In genomic region chr1:194925753-194926350, GRCm38 (mm10) we compare ENCODE assay signal across 21 mouse cellular contexts. TPM values are rescaled to one million over a fixed set of nuclear protein-coding genes. Genes with fewer than 3 reads are reported as not detected.
DNase-seq lines count a peak whose midpoint lies in the region; ATAC-seq and TF ChIP-seq lines count a peak whose summit lies in the region.
"Had no signal": no experiment of that assay in that cellular context is flagged by ENCODE, and none has a peak within 500 bp of the region (broad histone marks: within the 10 kb centered on the region; RNA-seq: fewer than 3 reads in every experiment).

No protein-coding gene starts in this region.

- intact Hi-C loops in heart, postnatal 25 days (cut with DNase I): loop anchor here (5.0 kb wide), 1 partner anchor 39 kb away; no protein-coding TSS in a partner anchor

- no peak for TF ChIP-seq CTCF in lung, postnatal 0 days (IDR thresholded peaks at IDR 0.05)
- no peak for TF ChIP-seq CTCF in intestine, postnatal 0 days (IDR thresholded peaks at IDR 0.05; ENCODE audit: low read depth)

- no peak overlapping the region for H3K4me2 ChIP-seq in kidney, embryonic 16.5 days (replicated peaks; ENCODE audit: low read depth, low read length)
- no peak overlapping the region for H3K4me2 ChIP-seq in lung, postnatal 0 days (replicated peaks; ENCODE audit: low read depth, low read length)
- H3K4me2 ChIP-seq in intestine, postnatal 0 days (replicated peaks; ENCODE audit: low read depth): no peak overlapping the region
- H3K4me2 ChIP-seq: embryonic facial prominence, embryonic 15.5 days; limb, embryonic 12.5 days; liver, embryonic 15.5 days had no signal

- no peaks in the 10 kb centered on the region for H3K36me3 ChIP-seq in heart, embryonic 10.5 days
- H3K36me3 ChIP-seq in kidney, embryonic 16.5 days (ENCODE audit: insufficient read depth, low read length): no peaks in the 10 kb centered on the region
- H3K36me3 ChIP-seq in lung, postnatal 0 days (ENCODE audit: insufficient read depth, low read length): no peaks in the 10 kb centered on the region
- H3K36me3 ChIP-seq in intestine, postnatal 0 days (ENCODE audit: control insufficient read depth, insufficient read depth): no peaks in the 10 kb centered on the region
- H3K36me3 ChIP-seq: embryonic facial prominence, embryonic 15.5 days; limb, embryonic 12.5 days; liver, embryonic 15.5 days had no signal

- H3K9ac ChIP-seq in kidney, embryonic 16.5 days (replicated peaks; ENCODE audit: low read length): no peak overlapping the region
- no peak overlapping the region for H3K9ac ChIP-seq in lung, postnatal 0 days (replicated peaks; ENCODE audit: low read depth)
- no peak overlapping the region for H3K9ac ChIP-seq in intestine, postnatal 0 days (ENCODE audit: low read depth, low read length)
- H3K9ac ChIP-seq: embryonic facial prominence, embryonic 15.5 days; limb, embryonic 12.5 days; liver, embryonic 15.5 days had no signal

- peak; percentile 77 for TF ChIP-seq EP300 in lung, postnatal 0 days (IDR thresholded peaks at IDR 0.05)

- no peaks in the 10 kb centered on the region for H3K9me3 ChIP-seq in heart, embryonic 10.5 days
- no peaks in the 10 kb centered on the region for H3K9me3 ChIP-seq in kidney, embryonic 16.5 days (ENCODE audit: low read length)
- H3K9me3 ChIP-seq in lung, postnatal 0 days (ENCODE audit: low read length): no peaks in the 10 kb centered on the region
- no peaks in the 10 kb centered on the region for H3K9me3 ChIP-seq in intestine, postnatal 0 days (ENCODE audit: control insufficient read depth)
- H3K9me3 ChIP-seq: embryonic facial prominence, embryonic 15.5 days; limb, embryonic 12.5 days; liver, embryonic 15.5 days had no signal

- H3K4me1 ChIP-seq in heart, embryonic 10.5 days: peaks cover 35% of the 10 kb centered on the region
- H3K4me1 ChIP-seq in kidney, embryonic 16.5 days (ENCODE audit: insufficient read depth, low read length): 0 out of 2 replicates have a peak, but pooled peaks cover 9% of the 10 kb centered on the region
- H3K4me1 ChIP-seq in lung, postnatal 0 days (ENCODE audit: insufficient read depth, low read depth, low read length): peaks cover 5% of the 10 kb centered on the region; the same call in 1 of the 2 replicates
- no peaks in the 10 kb centered on the region for H3K4me1 ChIP-seq in intestine, postnatal 0 days (replicated peaks; ENCODE audit: control insufficient read depth, insufficient read depth, low read length)
- H3K4me1 ChIP-seq: limb, embryonic 12.5 days; liver, embryonic 15.5 days had no signal

- H3K4me3 ChIP-seq in heart, embryonic 10.5 days: no peak overlapping the region
- no peak overlapping the region for H3K4me3 ChIP-seq in kidney, embryonic 16.5 days (ENCODE audit: low read length)
- H3K4me3 ChIP-seq in lung, postnatal 0 days (ENCODE audit: low read depth, low read length): no peak overlapping the region
- H3K4me3 ChIP-seq in intestine, postnatal 0 days (ENCODE audit: low read depth, low read length): no peak overlapping the region
- H3K4me3 ChIP-seq: embryonic facial prominence, embryonic 15.5 days; limb, embryonic 12.5 days; liver, embryonic 15.5 days had no signal

- peak overlapping the region; percentile 56; the same call in 1 of the 2 replicates for H3K27ac ChIP-seq in heart, embryonic 10.5 days
- H3K27ac ChIP-seq in kidney, embryonic 16.5 days (ENCODE audit: low read length): peak overlapping the region; percentile 47
- H3K27ac ChIP-seq in lung, postnatal 0 days (ENCODE audit: low read length): 0 out of 2 replicates have a peak overlapping the region, but pooled peaks have one; percentile 33
- no peak overlapping the region for H3K27ac ChIP-seq in intestine, postnatal 0 days (ENCODE audit: low read depth, low read length)
- H3K27ac ChIP-seq: embryonic facial prominence, embryonic 15.5 days; limb, embryonic 12.5 days; liver, embryonic 15.5 days had no signal

- DNase-seq in heart, embryonic 10.5 days (ENCODE audit: low spot score): no peak
- no peak for DNase-seq in heart, postnatal 25 days (ENCODE audit: low spot score)
- no peak for DNase-seq in kidney, postnatal 4 days
- DNase-seq in lung, postnatal 0 days (ENCODE audit: low spot score): peak; percentile 45
- no peak for DNase-seq in lung, adult 18-20 months
- DNase-seq in lung, postnatal 36 days: peak; percentile 21
- DNase-seq: adrenal gland, adult 8-10 months; cerebellum, adult 8-10 months; gastrocnemius, postnatal 25 days; kidney, adult 11 months; right cerebral cortex, postnatal 14 days; spleen, adult 18-20 months; thymus, adult 2 months had no signal

- ATAC-seq in kidney, embryonic 16.5 days (ENCODE audit: low FRiP score, low TSS enrichment): peak; percentile 44; the same call in 1 of the 2 replicates
- ATAC-seq in lung, postnatal 0 days: peak; percentile 30; the same call in 1 of the 2 replicates
- ATAC-seq in intestine, postnatal 0 days: no peak
- ATAC-seq: forebrain, embryonic 16.5 days; hindbrain, embryonic 16.5 days; midbrain, embryonic 16.5 days had no signal

- no peaks in the 10 kb centered on the region for H3K27me3 ChIP-seq in heart, embryonic 10.5 days (ENCODE audit: insufficient read depth, poor library complexity, severe bottlenecking)
- no peaks in the 10 kb centered on the region for H3K27me3 ChIP-seq in kidney, embryonic 16.5 days (ENCODE audit: insufficient read depth, low read length)
- no peaks in the 10 kb centered on the region for H3K27me3 ChIP-seq in lung, postnatal 0 days (replicated peaks; ENCODE audit: insufficient read depth, low read length)
- H3K27me3 ChIP-seq in intestine, postnatal 0 days (replicated peaks; ENCODE audit: control insufficient read depth, insufficient read depth, low read length): no peaks in the 10 kb centered on the region
- H3K27me3 ChIP-seq: embryonic facial prominence, embryonic 15.5 days; limb, embryonic 12.5 days; liver, embryonic 15.5 days had no signal

- WGBS in heart, embryonic 10.5 days: 4% methylated on average over 1 of the region's 1 CpGs
- WGBS in kidney, embryonic 16.5 days: 58% methylated on average over 1 of the region's 1 CpGs
- 4% methylated on average over 1 of the region's 1 CpGs for WGBS in lung, postnatal 0 days
- 19% methylated on average over 1 of the region's 1 CpGs for WGBS in intestine, postnatal 0 days

RNA-seq across cellular contexts. Expression of gene Cd34, which starts 12.8 kb away (rescaled TPM):
- 59.9 and 62.6 TPM in 2 replicates for polyA plus RNA-seq in heart, embryonic 10.5 days (2016; fragmentation: Nextera tagmentation; extraction: Ambion mirVana)
- total RNA-seq in heart, postnatal 25 days (2021): 100 to 1,000 TPM in 1 of 2 experiments, 10 to 100 TPM in 1; 97.4 to 128 TPM
- 106 and 114 TPM in 2 replicates for polyA plus RNA-seq in kidney, embryonic 16.5 days (2015; fragmentation: Nextera tagmentation; extraction: Ambion mirVana)
- polyA plus RNA-seq in lung, postnatal 0 days (2015; fragmentation: Nextera tagmentation; extraction: Ambion mirVana): 189 and 199 TPM in 2 replicates
- polyA plus RNA-seq in intestine, postnatal 0 days (2015; fragmentation: Nextera tagmentation; extraction: Ambion mirVana): 32.8 and 35.4 TPM in 2 replicates

Comparison
In these comparisons a context has a peak if more than half of its experiments do, and no peak if none do; other contexts are left out.
1. DNase-seq: peak in lung, postnatal 0 days (single experiment) and lung, postnatal 36 days (single experiment); none in heart, embryonic 10.5 days (single experiment), heart, postnatal 25 days (single experiment), kidney, postnatal 4 days (0 of 2) and lung, adult 18-20 months (0 of 2).